Mouse (Mus musculus) cerebellum, adult 2 months (tissue): ENCODE measurements around the gene Foxd2.
A peak's percentile ranks its signal among the peaks of the same experiment; 100 is the strongest.

Experiments
- CTCF ChIP-seq: fragments of 200-500 bp; IDR thresholded peaks from 2 replicates; pipeline ENCODE4 v1.5.1; 2011; ENCODE audit warnings: low read depth, mild to moderate bottlenecking, control low read depth, low read length, moderate library complexity, borderline replicate concordance; ENCODE audit not compliant: insufficient read depth
- POLR2A ChIP-seq: fragments of 200-500 bp; IDR thresholded peaks from 2 replicates; pipeline ENCODE4 v1.6.1; 2011; ENCODE audit warnings: low read length, control low read depth, borderline replicate concordance; ENCODE audit not compliant: insufficient read depth

DNA sequence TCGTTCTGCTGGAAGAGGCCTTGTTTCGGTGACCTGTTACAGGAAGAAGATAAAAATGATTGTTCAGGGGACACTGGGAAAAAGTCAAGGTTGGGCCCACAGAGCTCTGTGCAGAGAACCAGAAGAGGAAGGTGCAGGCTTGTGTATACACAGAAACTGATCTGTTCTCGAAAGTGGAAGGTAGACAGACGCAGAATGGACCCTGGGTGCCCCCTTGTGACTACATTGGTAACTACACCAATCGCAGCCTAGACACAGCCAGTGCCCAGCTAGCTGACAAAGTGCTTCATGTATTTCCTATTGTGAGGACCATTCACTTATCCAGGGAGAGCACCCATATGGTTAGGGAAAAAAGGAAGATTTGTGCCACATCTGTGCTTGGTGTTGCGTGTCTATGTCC, 38.7 kb upstream of the Foxd2 start:
- peak; percentile 82 for TF ChIP-seq CTCF
- TF ChIP-seq POLR2A: no peak
